Mouse (Mus musculus) intestine, postnatal 0 days (tissue): Measurements from ENCODE around the gene Hecw1. TPM values are rescaled to one million over a fixed set of nuclear protein-coding genes. Genes with fewer than 3 reads are reported as not detected.

Source experiments
- ATAC-seq: fragments of 200-750 bp; cut with Nextera tagmentation; 2 replicates; pipeline ENCODE4 v1.8.0; 2017; ENCODE audit warnings: mild to moderate bottlenecking, moderate TSS enrichment, moderate library complexity
- H3K27ac ChIP-seq: fragments of 300-500 bp; sonication (generic); 2 replicates; pipeline ENCODE4 v1.5.1; 2014; ENCODE audit warnings: mild to moderate bottlenecking, low read depth, low read length, moderate library complexity
- H3K27me3 ChIP-seq: fragments of 300-500 bp; sonication (generic); replicated peaks from 2 replicates; pipeline ENCODE4 v1.6.1; 2014; ENCODE audit warnings: low read length, mixed read lengths; ENCODE audit not compliant: control insufficient read depth, insufficient read depth
- H3K36me3 ChIP-seq: fragments of 300-500 bp; sonication (generic); 2 replicates; pipeline ENCODE4 v1.6.1; 2014; ENCODE audit warnings: mild to moderate bottlenecking, moderate library complexity; ENCODE audit not compliant: control insufficient read depth, insufficient read depth
- H3K4me1 ChIP-seq: fragments of 300-500 bp; sonication (generic); replicated peaks from 2 replicates; pipeline ENCODE4 v1.6.1; 2014; ENCODE audit warnings: antibody characterized with exemption, low read length, mixed read lengths; ENCODE audit not compliant: control insufficient read depth, insufficient read depth
- H3K4me2 ChIP-seq: fragments of 300-500 bp; sonication (generic); replicated peaks from 2 replicates; pipeline ENCODE4 v1.6.1; 2014; ENCODE audit warnings: low read depth, mild to moderate bottlenecking, moderate library complexity
- H3K4me3 ChIP-seq: fragments of 300-500 bp; sonication (generic); 2 replicates; pipeline ENCODE4 v1.5.1; 2014; ENCODE audit warnings: low read depth, low read length
- H3K9ac ChIP-seq: fragments of 300-500 bp; sonication (generic); 2 replicates; pipeline ENCODE4 v1.6.1; 2014; ENCODE audit warnings: mild to moderate bottlenecking, low read depth, low read length
- H3K9me3 ChIP-seq: fragments of 300-500 bp; sonication (generic); 2 replicates; pipeline ENCODE4 v1.6.1; 2016; ENCODE audit warnings: mixed run types; ENCODE audit not compliant: control insufficient read depth
- CTCF ChIP-seq: sonication (generic); IDR thresholded peaks from 2 replicates; pipeline ENCODE4 v1.5.1; 2016; ENCODE audit warnings: low read depth, mild to moderate bottlenecking, control low read depth, antibody characterized with exemption, moderate library complexity
- WGBS: fragments of 180-500 bp; shearing (Covaris S2); extraction: QIAGEN DNeasy Blood & Tissue Kit; methylation state at CpG from one replicate; pipeline ENCODE4 v1.1.7; 2014; 5-methylcytosine and 5-hydroxymethylcytosine counted together
- polyA plus RNA-seq: library from polyadenylated mRNA; unstranded; fragments of >200 nt; fragmentation: Nextera tagmentation; extraction: Ambion mirVana; gene quantifications from 2 replicates; pipeline ENCODE4 v1.2.1, GENCODE M21; 2015

Hecw1 gene
- polyA plus RNA-seq, 1 experiment from 2014 or later = 0.14 TPM

DNA sequence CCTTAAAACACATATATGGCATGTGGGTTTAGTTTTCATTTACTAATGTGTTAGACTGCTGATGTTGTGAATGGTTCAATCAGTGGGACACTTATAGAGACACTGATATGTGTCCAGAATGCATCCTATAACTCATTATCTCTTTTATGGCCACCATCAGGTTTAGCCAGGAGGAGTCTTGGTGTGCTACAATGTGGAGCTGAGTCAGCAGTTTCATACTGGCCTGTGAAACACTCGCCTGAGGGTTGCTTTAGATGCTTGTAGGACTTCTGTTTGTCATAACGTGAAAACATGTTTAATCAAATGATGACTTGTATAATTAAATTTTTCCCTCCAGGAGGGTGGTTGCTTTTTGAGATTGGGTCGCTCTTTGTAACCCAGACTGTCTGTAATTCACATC, 343.4 kb downstream of the Hecw1 start:
- no peak overlapping the region for H3K27ac ChIP-seq
- no peaks in the 10 kb centered on the region for H3K4me1 ChIP-seq
- no peak for ATAC-seq
- TF ChIP-seq CTCF = no peak
- H3K36me3 ChIP-seq = no peaks in the 10 kb centered on the region; the same call in none of the 2 replicates
- H3K4me2 ChIP-seq = no peak overlapping the region
- H3K9me3 ChIP-seq = no peaks in the 10 kb centered on the region
- no peak overlapping the region for H3K9ac ChIP-seq
- no peak overlapping the region for H3K4me3 ChIP-seq
- WGBS = 71% methylated on average over 3 of the region's 3 CpGs
- no peaks in the 10 kb centered on the region for H3K27me3 ChIP-seq

DNA sequence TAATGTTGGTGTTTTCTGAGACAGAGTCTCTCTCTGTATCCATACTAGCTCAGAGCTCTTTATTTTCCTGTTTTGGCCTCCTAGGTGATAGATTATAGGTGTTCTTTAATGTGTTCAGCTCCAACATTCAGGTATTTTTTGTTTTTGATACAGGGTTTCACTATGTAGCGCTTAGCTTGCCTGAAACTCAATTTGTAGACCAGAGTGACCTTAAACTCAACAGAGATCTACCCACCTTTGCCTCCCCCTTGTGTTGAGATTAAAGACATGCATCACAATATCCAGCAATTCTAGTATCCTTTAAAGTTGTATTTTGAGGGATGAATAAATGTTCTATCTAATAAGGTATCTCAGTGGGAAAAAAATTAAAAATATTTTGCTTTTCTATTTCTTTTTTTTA, 345.0 kb downstream of the Hecw1 start:
- Histone ChIP-seq H3K4me1 (no peaks in the 10 kb centered on the region), H3K36me3 (no peaks in the 10 kb centered on the region; the same call in none of the 2 replicates), H3K9ac (no peak overlapping the region), H3K4me3 (no peak overlapping the region), H3K27me3 (no peaks in the 10 kb centered on the region), H3K27ac (no peak overlapping the region), H3K4me2 (no peak overlapping the region), H3K9me3 (no peaks in the 10 kb centered on the region)
- 97% methylated on average over 1 of the region's 1 CpGs for WGBS
- ATAC-seq = no peak
- peak; percentile 64 for TF ChIP-seq CTCF

Other genes starting within 250 kb of the Hecw1 start
- 105 and 107 TPM in 2 replicates for gene Mrpl32, start 89.9 kb upstream of the Hecw1 start, polyA plus RNA-seq
- 178 and 183 TPM in 2 replicates for gene Psma2, start 90.0 kb upstream of the Hecw1 start, polyA plus RNA-seq
- 9.7 and 10.3 TPM in 2 replicates for gene AW209491, start 106.9 kb upstream of the Hecw1 start, polyA plus RNA-seq